Mouse (Mus musculus) liver, embryonic 14.5 days (tissue): Measurements from ENCODE around the gene Med13l. TPM values are rescaled to one million over a fixed set of nuclear protein-coding genes. Genes with fewer than 3 reads are reported as not detected.
"Not testable (repeated sequence)": the region's sequence is repeated elsewhere in the genome, so short reads cannot be mapped to it uniquely, and the experiment has no call there.

Experiments
- ATAC-seq: fragments of 200-750 bp; cut with Nextera tagmentation; 2 replicates; pipeline ENCODE4 v1.8.0; 2017; ENCODE audit warnings: moderate number of reproducible peaks, mild to moderate bottlenecking, moderate library complexity; ENCODE audit not compliant: insufficient read depth
- DNase-seq, 3 experiments: peaks; one replicate each; pipeline ENCODE4 v3.0.0-alpha.2; 2012 to 2013; ENCODE audit warnings: low read depth in 3 of 3, low spot score in 3 of 3
- H3K27ac ChIP-seq: fragments of 300-500 bp; sonication (generic); 2 replicates; pipeline ENCODE4 v1.5.1; 2014; ENCODE audit warnings: moderate library complexity, mild to moderate bottlenecking, control low read depth, inconsistent platforms
- H3K27me3 ChIP-seq: fragments of 300-500 bp; sonication (generic); 2 replicates; pipeline ENCODE4 v1.6.1; 2014; ENCODE audit warnings: mild to moderate bottlenecking, low read length, moderate library complexity; ENCODE audit not compliant: control insufficient read depth, insufficient read depth
- H3K36me3 ChIP-seq: fragments of 300-500 bp; sonication (generic); replicated peaks from 2 replicates; pipeline ENCODE4 v1.6.1; 2014; ENCODE audit warnings: low read depth; ENCODE audit not compliant: control insufficient read depth, insufficient read depth
- H3K4me1 ChIP-seq, 2 experiments: fragments of 200-500 bp in 1 of 2; fragments of 300-500 bp in 1 of 2; sonication (generic) in 1 of 2; replicated peaks; 2 replicates each; pipeline ENCODE4 v1.6.1; 2012 to 2014; ENCODE audit warnings: antibody characterized with exemption in 1 of 2, inconsistent platforms in 1 of 2, low read length in 1 of 2; ENCODE audit not compliant: control insufficient read depth in 2 of 2, insufficient read depth in 2 of 2
- H3K4me2 ChIP-seq: fragments of 300-500 bp; sonication (generic); 2 replicates; pipeline ENCODE4 v1.6.1; 2014; ENCODE audit warnings: low read depth, mild to moderate bottlenecking, control low read depth, moderate library complexity
- H3K4me3 ChIP-seq, 2 experiments: fragments of 200-500 bp in 1 of 2; fragments of 300-500 bp in 1 of 2; sonication (generic) in 1 of 2; 2 replicates each; pipeline ENCODE4 v1.5.1; 2012 to 2014; ENCODE audit warnings: low read depth in 2 of 2, low read length in 2 of 2, mild to moderate bottlenecking in 2 of 2, control low read depth in 1 of 2, inconsistent platforms in 1 of 2, moderate library complexity in 1 of 2; ENCODE audit not compliant: insufficient read depth in 1 of 2
- H3K9ac ChIP-seq: fragments of 300-500 bp; sonication (generic); replicated peaks from 2 replicates; pipeline ENCODE4 v1.6.1; 2014; ENCODE audit warnings: mild to moderate bottlenecking, control low read depth, moderate library complexity
- H3K9me3 ChIP-seq: fragments of 300-500 bp; sonication (generic); 2 replicates; pipeline ENCODE4 v1.6.1; 2016; ENCODE audit warnings: low read length, mixed read lengths; ENCODE audit not compliant: control insufficient read depth
- CTCF ChIP-seq: IDR thresholded peaks from 2 replicates; pipeline ENCODE4 v1.5.1; 2016; ENCODE audit warnings: antibody characterized with exemption, low read depth, control low read depth
- EP300 ChIP-seq: IDR thresholded peaks from 2 replicates; pipeline ENCODE4 v1.6.1; 2016; ENCODE audit warnings: antibody characterized with exemption, low read depth
- WGBS: fragments of 180-500 bp; shearing (Covaris S2); extraction: QIAGEN DNeasy Blood & Tissue Kit; methylation state at CpG from one replicate; pipeline ENCODE4 v1.1.7; 2014; ENCODE audit not compliant: insufficient replicate concordance; 5-methylcytosine and 5-hydroxymethylcytosine counted together
- polyA plus RNA-seq, 2 experiments: library from polyadenylated mRNA; depleted of rRNA in 1 of 2; stranded (reverse) in 1 of 2; unstranded in 1 of 2; fragments of >200 nt; fragmentation: Nextera tagmentation in 1 of 2; extraction: Ambion mirVana in 1 of 2; gene quantifications; 2 replicates each; pipeline versions ENCODE4 v1.2.1 to v1.2.3; 2012 to 2014

The Med13l gene
- polyA plus RNA-seq, 2 experiments, result 6.4 to 9.9 TPM

DNA sequence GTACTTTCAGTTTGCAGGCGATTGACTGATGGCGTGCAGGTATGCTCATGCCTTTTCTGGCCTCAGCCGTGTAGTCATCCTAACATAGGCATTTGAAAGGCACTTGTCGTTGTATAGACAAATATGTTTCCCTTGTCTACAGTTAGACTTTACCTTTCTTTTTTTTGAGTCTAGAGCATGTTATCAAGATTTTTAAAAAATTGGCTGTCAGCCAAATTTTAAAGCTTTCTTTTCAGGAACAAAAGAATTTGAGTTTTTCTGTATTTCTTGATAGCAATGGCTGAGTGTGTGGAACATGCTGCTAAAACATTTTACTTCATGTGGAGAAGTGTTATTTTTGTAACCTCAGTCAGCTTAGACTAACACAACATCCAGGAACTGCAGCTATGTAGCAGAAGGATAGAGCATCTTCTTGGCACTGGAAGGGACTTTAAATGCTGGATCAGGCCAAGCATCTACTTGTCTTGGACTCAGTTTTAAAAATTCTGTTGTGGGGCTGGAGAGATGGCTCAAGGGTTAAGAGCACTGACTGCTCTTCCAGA is 89.6 kb downstream of the Med13l start:
- Histone ChIP-seq H3K27ac (no peak overlapping the region), H3K4me2 (no peak overlapping the region), H3K36me3 (no peaks in the 10 kb centered on the region), H3K9me3 (no peaks in the 10 kb centered on the region), H3K4me3 (no peak overlapping the region), H3K4me1 (peaks cover 12 to 30% of the 10 kb centered on the region in 2 experiments), H3K9ac (no peak overlapping the region), H3K27me3 (no peaks in the 10 kb centered on the region)
- TF ChIP-seq CTCF (no peak), EP300 (no peak)
- DNase-seq (no peak), ATAC-seq (no peak)
- WGBS, result 81% methylated on average over 4 of the region's 4 CpGs

DNA sequence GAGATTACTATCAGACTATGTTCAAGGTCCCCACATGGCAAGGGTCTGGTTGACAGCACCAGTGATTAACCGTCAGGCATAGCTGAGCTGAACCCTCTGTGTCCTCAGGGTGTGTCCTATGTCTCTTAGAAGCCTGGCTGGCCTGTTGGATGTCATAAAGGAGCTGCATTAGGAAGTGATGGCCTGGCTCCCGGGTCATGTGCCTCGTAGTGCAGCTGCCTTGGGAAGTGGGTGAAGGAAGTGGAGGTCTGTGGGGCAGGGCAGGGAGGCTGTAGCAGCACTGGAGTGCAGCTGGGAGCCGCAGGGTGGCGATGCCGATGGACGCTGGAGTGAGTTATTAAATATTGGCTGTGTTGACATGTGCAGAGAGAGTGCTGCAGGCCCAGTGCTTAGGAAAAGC is 90.3 kb downstream of the Med13l start:
- no peak for DNase-seq
- 0 out of 2 replicates have a peak, but pooled peaks have one; percentile 16 for ATAC-seq
- WGBS, result 77% methylated on average over 7 of the region's 7 CpGs
- no peaks in the 10 kb centered on the region for H3K9me3 ChIP-seq
- TF ChIP-seq CTCF, result no peak
- no peak for TF ChIP-seq EP300
- no peak overlapping the region for H3K27ac ChIP-seq
- peaks cover 12 to 25% of the 10 kb centered on the region in 2 experiments for H3K4me1 ChIP-seq
- H3K4me2 ChIP-seq, result no peak overlapping the region
- no peak overlapping the region for H3K4me3 ChIP-seq
- no peak overlapping the region for H3K9ac ChIP-seq
- no peaks in the 10 kb centered on the region for H3K36me3 ChIP-seq
- H3K27me3 ChIP-seq, result no peaks in the 10 kb centered on the region

DNA sequence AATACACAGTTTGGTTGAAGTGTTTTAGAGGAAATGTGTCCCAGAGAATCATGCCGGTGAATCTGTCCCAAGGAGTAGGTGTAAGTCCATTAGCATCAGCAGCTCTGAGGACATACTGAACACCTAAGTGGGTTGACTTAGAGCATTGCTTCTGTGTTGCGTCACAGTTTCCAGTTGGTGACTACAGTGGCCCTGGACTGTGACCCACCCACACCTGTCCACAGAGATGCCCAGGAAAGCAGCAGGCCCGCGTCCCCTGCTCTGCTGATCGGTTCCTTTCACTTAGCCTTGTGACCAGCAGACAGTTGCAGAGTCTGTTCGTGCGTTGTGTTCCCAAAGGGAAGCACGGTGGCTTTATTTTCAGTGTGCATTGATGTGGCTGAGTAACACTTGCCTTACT is 92.1 kb downstream of the Med13l start:
- no peak overlapping the region for H3K27ac ChIP-seq
- TF ChIP-seq CTCF (no peak), EP300 (no peak)
- no peaks in the 10 kb centered on the region for H3K36me3 ChIP-seq
- no peaks in the 10 kb centered on the region for H3K27me3 ChIP-seq
- peaks cover 2 to 11% of the 10 kb centered on the region in 2 experiments; a peak in 3 of 4 replicates for H3K4me1 ChIP-seq
- H3K4me2 ChIP-seq, result no peak overlapping the region
- no peaks in the 10 kb centered on the region for H3K9me3 ChIP-seq
- 88% methylated on average over 8 of the region's 8 CpGs for WGBS
- ATAC-seq (no peak), DNase-seq (no peak)
- no peak overlapping the region for H3K4me3 ChIP-seq
- no peak overlapping the region for H3K9ac ChIP-seq

DNA sequence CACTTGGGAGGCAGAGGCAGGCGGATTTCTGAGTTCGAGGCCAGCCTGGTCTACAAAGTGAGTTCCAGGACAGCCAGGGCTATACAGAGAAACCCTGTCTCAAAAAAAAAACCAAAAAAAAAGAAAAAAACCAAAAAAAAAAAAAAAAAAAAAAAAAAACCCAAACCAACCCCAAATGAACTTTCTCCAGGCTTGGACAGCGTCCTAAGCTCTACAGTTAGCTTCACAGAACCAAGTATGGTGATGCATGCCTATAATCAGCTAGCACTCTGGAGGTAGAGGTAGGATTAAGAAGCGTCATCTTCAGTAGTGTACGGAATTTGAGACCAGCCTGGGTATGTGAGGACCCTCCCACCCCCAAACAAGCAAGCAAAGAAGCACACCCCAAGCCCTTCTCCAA is 92.6 kb downstream of the Med13l start:
- H3K4me2 ChIP-seq, H3K4me3 ChIP-seq, H3K9ac ChIP-seq, DNase-seq, H3K36me3 ChIP-seq, ATAC-seq, H3K9me3 ChIP-seq, H3K27ac ChIP-seq, H3K27me3 ChIP-seq: not testable (repeated sequence)
- H3K4me1 ChIP-seq, result peaks cover 0 to 10% of the 10 kb centered on the region in 2 experiments; a peak in 2 of 4 replicates
- WGBS, result 92% methylated on average over 5 of the region's 5 CpGs

DNA sequence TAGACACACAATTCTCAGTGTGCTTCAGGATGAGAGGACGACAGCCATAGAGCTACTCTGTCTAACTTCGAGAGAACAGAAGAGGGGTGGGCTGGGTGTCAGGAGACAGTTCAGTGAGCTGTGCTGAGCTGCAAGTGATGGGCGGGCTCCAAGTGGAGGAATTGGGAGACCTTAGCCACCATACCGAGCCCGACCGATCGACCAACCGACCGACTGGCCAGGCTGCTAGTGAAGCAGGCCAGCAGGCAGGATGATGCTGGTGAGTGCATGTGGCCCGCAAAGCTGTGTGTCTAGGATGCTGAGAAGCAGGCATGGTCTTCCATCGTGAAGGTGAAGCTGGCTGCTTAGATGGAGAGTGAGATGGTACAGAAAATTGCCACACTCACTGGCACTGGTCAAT is 94.1 kb downstream of the Med13l start:
- H3K27ac ChIP-seq, result no peak overlapping the region
- no peak for ATAC-seq
- H3K27me3 ChIP-seq, result no peaks in the 10 kb centered on the region
- WGBS, result 86% methylated on average over 11 of the region's 11 CpGs
- no peak overlapping the region for H3K9ac ChIP-seq
- no peaks in the 10 kb centered on the region for H3K36me3 ChIP-seq
- H3K4me1 ChIP-seq, result peaks cover 0 to 20% of the 10 kb centered on the region in 2 experiments; a peak in 2 of 4 replicates
- H3K4me2 ChIP-seq, result no peak overlapping the region
- no peak overlapping the region for H3K4me3 ChIP-seq
- TF ChIP-seq EP300, result no peak
- TF ChIP-seq CTCF, result no peak
- no peak for DNase-seq
- no peaks in the 10 kb centered on the region for H3K9me3 ChIP-seq
